Mouse (Mus musculus): ENCODE measurements around the gene Pkd1.
A peak's percentile ranks its signal among the peaks of the same experiment; 100 is the strongest.

Gene Pkd1

GRCm38 (mm10) chr17:24549618-24550415, at the start of gene Pkd1:
TSS of gene Pkd1 (plus strand) at chr17:24549834.
- DNase-seq (ENCODE audit: low spot score), result peak; percentile 95

DNA sequence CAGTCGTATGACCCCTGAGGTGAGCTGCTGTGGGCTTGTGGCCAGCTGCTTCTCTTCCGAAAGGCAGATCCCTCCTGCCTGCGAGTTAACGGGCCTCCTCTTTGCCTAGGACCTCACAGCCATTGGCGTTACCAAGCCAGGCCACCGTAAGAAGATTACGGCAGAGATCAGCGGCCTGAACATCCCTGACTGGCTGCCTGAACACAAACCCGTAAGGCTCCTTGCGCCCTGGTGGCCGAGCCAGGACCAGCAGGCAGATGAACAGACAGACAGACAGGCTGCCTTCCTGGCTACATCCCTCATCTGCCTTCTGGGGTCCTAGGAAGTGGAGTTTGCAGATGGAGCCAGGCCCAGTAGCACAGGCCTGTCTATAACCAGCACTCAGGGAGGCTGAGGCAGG, 47.4 kb upstream of the Pkd1 start:
- no peak for DNase-seq (ENCODE audit: low spot score)

- no peak for DNase-seq (ENCODE audit: low spot score)
Measured at GRCm38 (mm10) chr17:24504085-24504484, 45.5 kb upstream of the Pkd1 start.

DNA sequence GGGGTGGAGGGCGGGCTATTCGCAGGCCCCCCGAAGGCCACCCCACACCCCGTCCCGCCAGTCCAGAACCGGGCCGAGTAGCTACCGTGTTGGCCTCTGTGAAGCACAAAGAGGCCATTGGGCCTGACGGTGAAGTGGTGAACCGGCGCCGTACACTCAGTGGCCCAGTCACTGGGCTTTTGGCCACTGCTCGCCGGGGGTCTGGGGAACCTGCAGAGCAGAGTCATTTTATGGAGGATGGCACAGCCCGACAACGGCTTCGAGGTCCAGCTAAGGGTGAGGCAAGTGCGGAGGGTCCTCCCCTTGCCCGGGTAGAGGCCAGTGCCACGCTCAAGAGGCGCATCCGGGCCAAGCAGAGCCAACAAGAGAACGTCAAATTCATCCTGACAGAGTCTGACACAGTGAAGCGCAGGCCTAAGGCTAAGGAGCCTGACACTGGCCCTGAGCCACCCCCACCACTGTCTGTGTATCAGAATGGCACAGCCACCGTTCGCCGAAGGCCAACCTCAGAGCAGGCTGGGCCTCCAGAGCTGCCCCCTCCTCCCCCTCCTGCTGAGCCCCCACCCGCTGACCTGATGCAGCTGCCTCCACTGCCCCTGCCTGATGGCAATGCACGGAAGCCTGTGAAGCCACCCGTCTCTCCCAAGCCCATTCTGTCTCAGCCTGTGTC, 44.2 kb upstream of the Pkd1 start:
- no peak for DNase-seq (ENCODE audit: low spot score)

DNA sequence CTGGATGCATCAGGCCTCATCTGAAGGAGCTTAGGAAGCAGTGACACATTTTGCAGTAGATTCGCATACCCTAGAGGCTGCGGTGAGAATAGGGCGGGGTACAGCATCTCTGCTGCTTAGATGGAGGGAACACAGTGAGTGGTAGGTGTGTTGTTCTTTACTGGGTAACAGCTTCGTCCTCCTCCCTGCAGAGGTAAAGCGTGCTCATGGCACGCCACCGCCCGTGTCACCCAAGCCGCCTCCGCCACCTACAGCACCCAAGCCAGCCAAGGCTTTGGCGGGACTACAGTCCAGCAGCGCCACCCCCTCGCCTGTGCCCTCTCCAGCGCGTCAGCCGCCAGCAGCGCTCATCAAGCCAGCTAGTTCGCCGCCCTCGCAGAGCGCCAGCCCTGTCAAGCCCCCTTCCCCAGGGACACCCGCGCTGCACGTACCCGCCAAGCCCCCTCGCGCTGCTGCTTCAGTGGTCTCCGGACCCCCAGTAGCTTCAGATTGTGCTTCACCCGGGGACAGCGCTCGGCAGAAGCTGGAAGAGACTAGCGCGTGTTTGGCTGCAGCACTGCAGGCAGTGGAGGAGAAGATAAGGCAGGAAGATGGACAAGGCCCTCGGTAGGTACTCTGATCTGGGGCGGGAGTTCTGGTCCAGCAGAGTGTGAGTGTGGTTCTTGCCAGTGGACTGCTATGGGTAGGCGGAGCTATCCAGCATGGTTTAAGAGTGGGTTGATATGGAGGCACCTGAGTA, 43.1 kb upstream of the Pkd1 start:
- no peak for DNase-seq (ENCODE audit: low spot score)

DNA sequence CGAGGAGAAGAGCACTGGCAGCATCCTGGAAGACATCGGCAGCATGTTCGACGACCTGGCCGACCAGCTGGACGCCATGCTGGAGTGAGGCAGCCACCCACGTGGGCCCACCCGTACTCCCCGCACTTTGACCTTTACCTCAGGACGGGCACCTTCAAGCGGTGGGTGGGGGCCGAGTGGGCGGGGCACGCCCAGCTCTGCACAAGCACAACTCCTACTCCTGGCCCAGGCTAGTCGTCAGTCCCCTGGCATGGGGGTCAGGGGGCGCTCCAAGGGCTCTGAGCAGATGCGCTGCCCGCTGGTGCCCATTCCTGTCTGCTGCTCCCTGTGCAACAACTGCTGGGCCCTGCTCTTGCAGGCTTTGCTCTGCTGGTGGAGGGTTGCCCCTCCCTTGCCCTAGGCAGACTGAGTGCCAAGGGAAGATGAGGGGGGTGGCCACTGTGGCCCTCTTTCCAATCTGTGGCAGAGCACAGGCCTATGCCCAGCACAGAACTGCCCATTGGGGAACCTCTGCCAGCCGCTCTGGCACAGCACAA, 42.4 kb upstream of the Pkd1 start:
- DNase-seq (ENCODE audit: low spot score), result no peak

DNA sequence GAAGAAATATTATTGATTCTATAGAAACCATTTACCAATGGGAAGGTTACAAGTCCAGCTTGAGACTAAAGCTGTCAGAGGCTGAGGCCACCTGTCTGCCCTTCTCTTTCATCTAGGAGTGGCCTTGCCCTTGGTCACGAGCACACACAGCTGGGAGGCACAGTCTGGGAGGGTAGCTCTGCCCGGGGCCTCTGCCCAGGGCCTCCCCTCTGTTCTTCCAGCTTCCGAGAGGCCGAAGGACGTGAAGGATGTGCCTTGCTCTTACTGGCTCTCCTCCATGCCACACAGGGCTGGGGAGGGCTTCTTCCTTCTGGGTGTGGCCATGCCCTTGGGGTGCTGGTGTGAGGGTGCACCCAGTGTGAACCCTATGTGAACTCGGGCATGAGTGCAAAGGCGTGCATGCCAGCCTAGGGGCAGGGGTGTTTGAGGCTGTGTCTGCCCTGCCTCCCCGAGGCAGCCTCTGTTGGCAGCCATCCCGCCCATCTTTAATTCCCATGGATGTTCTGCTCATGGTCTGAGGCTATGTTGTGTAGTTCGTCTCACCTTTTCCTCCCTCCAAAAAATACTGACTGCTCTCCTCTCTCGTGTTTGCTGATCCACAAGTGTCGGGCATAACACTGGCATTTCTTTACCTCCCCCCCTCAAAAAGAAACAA, 41.7 kb upstream of the Pkd1 start:
- no peak for DNase-seq (ENCODE audit: low spot score)

- peak; percentile 53 for DNase-seq (ENCODE audit: low spot score)
Measured at GRCm38 (mm10) chr17:24513609-24514008, 36.0 kb upstream of the Pkd1 start.

DNA sequence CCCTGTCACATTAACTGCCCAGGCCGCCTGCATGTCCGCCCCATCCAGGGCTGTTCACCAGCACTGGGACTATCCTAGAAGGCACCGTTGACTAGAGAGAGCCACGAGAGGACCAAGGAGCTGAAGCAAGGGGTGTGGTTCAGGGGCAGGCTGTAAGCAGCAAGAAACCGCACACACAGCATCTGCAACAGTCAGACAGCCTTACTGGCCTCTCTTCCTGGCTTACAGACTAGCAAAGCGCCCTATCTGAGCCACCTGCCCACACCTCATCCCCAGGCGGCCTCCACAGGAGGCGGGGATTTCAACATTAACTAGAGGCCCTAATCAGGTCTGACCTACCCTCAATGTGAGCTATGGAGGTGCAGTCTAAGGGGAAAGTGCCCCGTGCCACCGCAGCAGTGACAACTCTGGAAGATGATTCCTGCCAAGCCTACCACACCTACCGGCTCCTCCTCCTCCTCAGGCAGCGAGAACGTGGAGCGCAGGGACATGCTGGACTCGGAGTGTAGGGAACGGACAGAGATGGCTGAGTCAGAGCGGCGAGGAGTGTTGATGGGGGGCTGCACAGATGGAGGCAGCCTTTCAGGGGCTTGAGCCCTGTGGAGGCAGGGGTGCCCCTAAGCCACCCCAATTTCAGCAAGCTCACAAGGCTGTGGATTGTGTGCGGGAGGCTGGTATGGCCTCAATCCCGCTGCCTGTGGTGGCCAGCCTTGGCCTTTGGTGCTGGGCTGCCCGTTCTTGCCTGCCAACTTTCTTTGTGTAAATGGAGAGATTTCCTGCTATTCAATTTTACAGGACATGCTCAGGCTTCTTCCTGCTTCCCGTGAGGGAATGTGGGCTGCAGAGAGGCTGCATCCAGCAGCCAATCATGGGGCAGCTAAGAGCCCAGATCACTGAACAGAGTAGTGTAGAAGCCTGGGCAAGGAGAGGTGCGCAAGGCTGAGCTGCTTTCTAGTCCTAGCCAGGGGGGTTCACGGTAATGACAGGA, 35.1 kb upstream of the Pkd1 start:
- DNase-seq (ENCODE audit: low spot score), result no peak

- DNase-seq (ENCODE audit: low spot score), result no peak
Measured at GRCm38 (mm10) chr17:24520450-24520849, 29.2 kb upstream of the Pkd1 start.

DNA sequence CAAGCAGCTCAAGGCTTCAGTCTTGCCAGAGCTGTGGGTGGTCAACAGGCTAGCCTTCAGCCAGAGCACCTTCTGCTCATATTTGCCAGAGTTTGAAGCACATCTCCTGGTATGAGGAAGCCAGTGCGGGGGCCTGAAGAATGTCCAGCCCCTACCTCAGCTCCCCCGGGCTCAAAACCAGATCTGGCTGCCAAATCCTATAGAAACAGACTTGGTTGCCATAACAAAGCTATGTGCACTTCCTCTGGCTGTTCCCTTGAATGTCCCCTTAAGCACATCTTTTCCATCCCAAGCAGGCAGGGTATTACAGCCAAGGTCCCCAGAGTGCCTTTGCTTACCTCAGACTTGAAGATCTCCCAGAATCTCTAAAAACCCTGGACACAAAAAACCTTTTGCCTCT, 24.9 kb upstream of the Pkd1 start:
- no peak for DNase-seq (ENCODE audit: low spot score)

GRCm38 (mm10) chr17:24527315-24527714, 22.3 kb upstream of the Pkd1 start:
- DNase-seq (ENCODE audit: low spot score), result no peak

- DNase-seq (ENCODE audit: low spot score), result peak; percentile 99
Measured at GRCm38 (mm10) chr17:24527723-24528559, 21.7 kb upstream of the Pkd1 start, which contains the start of gene Traf7. TSS of gene Traf7 (minus strand) at chr17:24527938.

DNA sequence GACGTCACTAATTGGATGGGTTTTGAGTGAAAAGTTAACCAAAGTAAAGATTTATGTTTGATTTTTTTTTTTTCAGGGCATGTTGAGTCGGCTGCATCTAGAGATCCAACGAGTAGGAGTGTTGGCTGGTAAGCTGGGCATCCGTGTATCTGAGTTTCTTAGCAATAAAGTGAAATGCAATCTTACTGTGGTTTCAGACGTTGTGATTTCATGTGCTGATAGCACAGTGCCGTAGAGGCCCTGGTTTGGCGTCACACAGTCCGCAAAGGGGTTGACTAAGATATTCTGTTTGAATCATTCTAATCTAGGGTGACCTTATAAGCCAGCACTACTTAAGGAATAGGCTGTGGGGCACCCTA, 21.1 kb upstream of the Pkd1 start:
- DNase-seq (ENCODE audit: low spot score), result no peak

DNA sequence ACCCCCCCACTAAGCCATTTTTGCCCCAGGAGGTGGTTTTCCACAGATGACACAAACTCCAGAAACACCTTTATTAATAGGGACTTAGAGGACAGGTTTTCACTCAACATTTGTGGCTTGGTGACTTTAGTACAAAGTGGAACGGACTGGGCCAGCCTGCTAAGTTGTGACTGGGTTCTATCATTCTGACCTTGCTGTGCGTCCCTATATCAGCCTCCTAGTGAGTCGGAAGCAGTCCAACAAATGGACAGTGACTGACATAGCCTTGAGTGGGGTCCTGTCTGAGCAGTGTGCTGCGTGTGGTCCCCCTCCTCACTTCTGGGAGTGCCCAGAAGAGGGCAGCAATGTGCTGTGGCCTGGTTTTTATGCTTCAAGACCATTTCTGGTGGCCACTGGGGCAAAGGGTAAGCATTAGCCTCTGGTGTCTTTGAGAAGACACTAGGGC, 20.6 kb upstream of the Pkd1 start:
- no peak for DNase-seq (ENCODE audit: low spot score)

GRCm38 (mm10) chr17:24529883-24530282, 19.8 kb upstream of the Pkd1 start:
- DNase-seq (ENCODE audit: low spot score), result no peak

- no peak for DNase-seq (ENCODE audit: low spot score)
Measured at GRCm38 (mm10) chr17:24530361-24531050, 19.1 kb upstream of the Pkd1 start.

- no peak for DNase-seq (ENCODE audit: low spot score)
Measured at GRCm38 (mm10) chr17:24531064-24531463, 18.6 kb upstream of the Pkd1 start.

GRCm38 (mm10) chr17:24532045-24532444, 17.6 kb upstream of the Pkd1 start:
- no peak for DNase-seq (ENCODE audit: low spot score)
